Mouse (Mus musculus) CH12.LX (cell line): ENCODE measurements around the gene Thy1. TPM values are rescaled to one million over a fixed set of nuclear protein-coding genes. Genes with fewer than 3 reads are reported as not detected.

Experiments
- DNase-seq: peaks from one replicate; pipeline ENCODE4 v3.0.0-alpha.2; 2013; ENCODE audit errors: extremely low read depth
- H3K27ac ChIP-seq: 2 replicates; pipeline ENCODE4 v1.5.1; 2012; ENCODE audit warnings: low read depth, mild to moderate bottlenecking, control low read depth, moderate library complexity; ENCODE audit not compliant: insufficient read depth
- H3K27me3 ChIP-seq: replicated peaks from 2 replicates; pipeline ENCODE3; 2012; ENCODE audit warnings: inconsistent platforms
- H3K36me3 ChIP-seq, 2 experiments: replicated peaks in 1 of 2; 2 replicates each; pipeline versions ENCODE3 to v1.6.1; 2012; ENCODE audit warnings: inconsistent platforms in 1 of 2, low read length in 1 of 2, mild to moderate bottlenecking in 1 of 2, mixed read lengths in 1 of 2, moderate library complexity in 1 of 2; ENCODE audit not compliant: control insufficient read depth in 1 of 2, insufficient read depth in 1 of 2
- H3K4me1 ChIP-seq, 2 experiments: 2 replicates each; pipeline ENCODE4 v1.6.1; 2012; ENCODE audit warnings: inconsistent platforms in 1 of 2, moderate library complexity in 1 of 2; ENCODE audit not compliant: insufficient read depth in 2 of 2, control insufficient read depth in 1 of 2
- H3K4me2 ChIP-seq: 2 replicates; pipeline ENCODE4 v1.6.1; 2012; ENCODE audit warnings: low read depth, mild to moderate bottlenecking, control low read depth; ENCODE audit not compliant: poor library complexity, insufficient read depth, severe bottlenecking
- H3K4me3 ChIP-seq, 3 experiments: fragments of 150-350 bp in 1 of 3; sonication (generic) in 1 of 3; replicated peaks in 1 of 3; 2 replicates each; pipeline versions ENCODE3 to v1.5.1; 2011 to 2012; ENCODE audit warnings: low read depth in 2 of 3, low read length in 2 of 3, mild to moderate bottlenecking in 2 of 3, moderate library complexity in 2 of 3, control low read depth in 1 of 3, improper control_type of control experiment in 1 of 3, inconsistent platforms in 1 of 3, mixed read lengths in 1 of 3; ENCODE audit not compliant: poor library complexity in 1 of 3
- H3K79me2 ChIP-seq: replicated peaks from 2 replicates; pipeline ENCODE4 v1.6.1; 2012; ENCODE audit warnings: mild to moderate bottlenecking, moderate library complexity; ENCODE audit not compliant: control insufficient read depth, poor library complexity, insufficient read depth, severe bottlenecking; ENCODE audit errors: extremely low read depth
- H3K9ac ChIP-seq: 2 replicates; pipeline ENCODE4 v1.6.1; 2012; ENCODE audit warnings: low read depth, mild to moderate bottlenecking, control low read depth, moderate library complexity; ENCODE audit not compliant: insufficient read depth
- H3K9me3 ChIP-seq: replicated peaks from 2 replicates; pipeline ENCODE3; 2012; ENCODE audit warnings: low read length, inconsistent platforms, mixed read lengths
- BHLHE40 ChIP-seq: IDR thresholded peaks from 2 replicates; pipeline ENCODE4 v1.6.1; 2011; ENCODE audit warnings: mild to moderate bottlenecking, low read depth, low read length, improper control_type of control experiment
- CHD1 ChIP-seq: IDR thresholded peaks from 2 replicates; pipeline ENCODE4 v1.6.1; 2012; ENCODE audit warnings: low read depth, low read length, improper control_type of control experiment, inconsistent platforms
- CHD2 ChIP-seq: IDR thresholded peaks from 2 replicates; pipeline ENCODE4 v1.6.1; 2011; ENCODE audit warnings: low read length, improper control_type of control experiment
- CTCF ChIP-seq, 2 experiments: IDR thresholded peaks in 1 of 2; conservative IDR thresholded peaks in 1 of 2; 2 replicates each; pipeline ENCODE4 v1.5.1; 2011 to 2012; ENCODE audit warnings: low read depth in 2 of 2, low read length in 2 of 2, improper control_type of control experiment in 1 of 2, inconsistent platforms in 1 of 2, mild to moderate bottlenecking in 1 of 2, moderate library complexity in 1 of 2
- ELF1 ChIP-seq: IDR thresholded peaks from 2 replicates; pipeline ENCODE4 v1.6.1; 2014; ENCODE audit warnings: low read depth, mild to moderate bottlenecking, inconsistent platforms, low read length, improper control_type of control experiment
- EP300 ChIP-seq: IDR thresholded peaks from 2 replicates; pipeline ENCODE4 v1.6.1; 2011; ENCODE audit warnings: low read length, improper control_type of control experiment
- HCFC1 ChIP-seq: IDR thresholded peaks from 2 replicates; pipeline ENCODE4 v1.6.1; 2012; ENCODE audit warnings: low read depth, mild to moderate bottlenecking, inconsistent platforms, low read length, improper control_type of control experiment
- IRF4 ChIP-seq: IDR thresholded peaks from 2 replicates; pipeline ENCODE4 v1.6.1; 2014; ENCODE audit warnings: low read depth, mild to moderate bottlenecking, inconsistent platforms, low read length, improper control_type of control experiment
- KAT2A ChIP-seq: IDR thresholded peaks from 2 replicates; pipeline ENCODE4 v1.6.1; 2012; ENCODE audit warnings: low read length, improper control_type of control experiment, inconsistent platforms; ENCODE audit not compliant: insufficient replicate concordance
- MAX ChIP-seq: IDR thresholded peaks from 2 replicates; pipeline ENCODE4 v1.6.1; 2011; ENCODE audit warnings: low read length, improper control_type of control experiment
- MEF2A ChIP-seq: IDR thresholded peaks from 2 replicates; pipeline ENCODE4 v1.6.1; 2014; ENCODE audit warnings: low read depth, mild to moderate bottlenecking, inconsistent platforms, low read length, improper control_type of control experiment, borderline replicate concordance
- NELFE ChIP-seq: IDR thresholded peaks from 2 replicates; pipeline ENCODE4 v1.6.1; 2011; ENCODE audit warnings: low read depth, low read length, improper control_type of control experiment
- NRF1 ChIP-seq: IDR thresholded peaks from 2 replicates; pipeline ENCODE4 v1.6.1; 2014; ENCODE audit warnings: low read depth, mild to moderate bottlenecking, inconsistent platforms, low read length, improper control_type of control experiment, moderate library complexity
- PAX5 ChIP-seq: IDR thresholded peaks from 2 replicates; pipeline ENCODE4 v1.6.1; 2012; ENCODE audit warnings: low read length, inconsistent platforms, mixed read lengths
- POLR2A ChIP-seq: IDR thresholded peaks from 2 replicates; pipeline ENCODE4 v1.6.1; 2011; ENCODE audit warnings: low read depth, mild to moderate bottlenecking, improper control_type of control experiment, low read length
- POLR2AphosphoS2 ChIP-seq: IDR thresholded peaks from 2 replicates; pipeline ENCODE4 v1.6.1; 2011; ENCODE audit warnings: low read depth, low read length, improper control_type of control experiment
- RAD21 ChIP-seq: IDR thresholded peaks from 2 replicates; pipeline ENCODE4 v1.6.1; 2011; ENCODE audit warnings: low read depth, mild to moderate bottlenecking, low read length, improper control_type of control experiment, moderate library complexity
- RCOR1 ChIP-seq: conservative IDR thresholded peaks from 2 replicates; pipeline ENCODE4 v1.6.1; 2012; ENCODE audit warnings: low read depth, mild to moderate bottlenecking, inconsistent platforms, low read length, improper control_type of control experiment
- SIN3A ChIP-seq: IDR thresholded peaks from 2 replicates; pipeline ENCODE4 v1.6.1; 2012; ENCODE audit warnings: low read length, improper control_type of control experiment, inconsistent platforms
- TBP ChIP-seq: conservative IDR thresholded peaks from 2 replicates; pipeline ENCODE4 v1.6.1; 2011; ENCODE audit warnings: low read depth, low read length, improper control_type of control experiment
- USF1 ChIP-seq: IDR thresholded peaks from 2 replicates; pipeline ENCODE4 v1.6.1; 2014; ENCODE audit warnings: low read depth, mild to moderate bottlenecking, inconsistent platforms, low read length, improper control_type of control experiment
- ZC3H11A ChIP-seq: IDR thresholded peaks from 2 replicates; pipeline ENCODE4 v1.6.1; 2012; ENCODE audit warnings: low read depth, mild to moderate bottlenecking, inconsistent platforms, low read length, improper control_type of control experiment
- ZMIZ1 ChIP-seq: IDR thresholded peaks from 2 replicates; pipeline ENCODE4 v1.6.1; 2012; ENCODE audit warnings: low read depth, mild to moderate bottlenecking, inconsistent platforms, low read length, improper control_type of control experiment
- ZNF384 ChIP-seq: IDR thresholded peaks from 2 replicates; pipeline ENCODE4 v1.6.1; 2012; ENCODE audit warnings: low read depth, low read length, improper control_type of control experiment, inconsistent platforms
- dilution Hi-C: fragments of 300-500 bp; cut with MboI; formaldehyde crosslinking; loops from 2 replicates; pipeline ENCODE4 v1.14.3; 2020; ENCODE audit warnings: low sequenced_read_pairs; ENCODE audit not compliant: extremely low pct_unique_long_range_greater_than_20kb, extremely low pct_ligation_motif_present
- in situ Hi-C: fragments of 300-500 bp; cut with MboI; formaldehyde crosslinking; loops from 3 replicates; pipeline ENCODE4 v1.14.3; 2019; ENCODE audit warnings: low sequenced_read_pairs, low pct_ligation_motif_present, low pct_unique_long_range_greater_than_20kb, mixed read lengths
- polyA plus RNA-seq: library from polyadenylated mRNA; unstranded; fragments of >175 nt; gene quantifications from 2 replicates; pipeline ENCODE4 v1.2.1, GENCODE M21; 2012; ENCODE audit warnings: low read depth; ENCODE audit not compliant: insufficient read length
- total RNA-seq, 2 experiments: library from RNA; depleted of rRNA; stranded (reverse); fragments of 300-350 nt in 1 of 2; fragments of >200 nt in 1 of 2; gene quantifications; 2 replicates each; pipeline ENCODE4 v1.2.3; 2012 to 2014

Gene Thy1
- total and polyA plus RNA-seq, 3 experiments, result not detected

DNA sequence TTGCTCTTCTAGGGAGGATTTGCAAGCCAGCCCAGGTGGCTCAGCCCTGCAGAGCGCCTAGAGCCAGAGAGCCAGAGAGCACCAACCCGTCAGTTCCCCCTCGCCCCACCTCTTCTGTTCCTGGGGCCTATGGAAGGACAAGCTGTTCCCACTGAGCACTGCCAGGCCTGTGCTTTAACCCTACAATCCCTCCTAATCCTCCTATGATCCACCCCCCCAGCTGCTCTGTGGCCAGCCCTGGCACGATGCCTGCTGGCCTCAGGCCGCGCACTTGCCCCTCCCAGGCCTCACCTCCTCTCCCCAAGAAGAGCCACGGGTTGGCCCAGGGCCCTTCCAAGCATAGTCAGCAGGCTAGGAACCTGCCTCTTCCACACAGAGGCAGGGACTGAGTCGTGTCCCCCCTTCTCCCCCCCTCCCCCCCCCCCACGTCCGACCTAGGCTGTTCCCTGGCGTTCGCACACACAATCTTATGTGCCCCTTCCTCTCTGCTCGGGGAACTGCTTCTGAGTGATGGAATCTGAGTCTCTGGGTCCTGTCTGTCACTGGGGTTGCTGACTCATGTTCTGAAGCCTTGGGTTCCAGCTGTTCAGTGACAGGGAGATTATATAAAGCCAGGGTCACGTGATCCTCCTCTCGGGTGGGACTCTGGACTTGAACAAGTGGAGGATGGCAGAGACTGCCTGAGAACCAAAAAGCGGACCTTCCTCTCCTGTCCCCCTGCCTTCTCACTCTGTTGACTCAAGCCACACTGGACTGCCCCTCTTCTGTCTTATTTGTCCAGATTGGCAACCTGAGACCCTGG lies 36.0 kb downstream of the Thy1 start:
- H3K4me2 ChIP-seq, result no peak overlapping the region
- in situ Hi-C loops, result no loop called here

GRCm38 (mm10) chr9:44079997-44080780 lies 37.0 kb downstream of the Thy1 start:
- Histone ChIP-seq H3K27me3 (peaks cover 64% of the 10 kb centered on the region), H3K36me3 (no peaks in the 10 kb centered on the region)
- dilution Hi-C loops, result no loop called here

More for the DNA sequence above, 36.0 kb downstream of the Thy1 start:
- no peak for DNase-seq
- H3K27me3 ChIP-seq, result peaks cover 64% of the 10 kb centered on the region
- H3K36me3 ChIP-seq, result no peaks in the 10 kb centered on the region
- H3K9me3 ChIP-seq, result no peaks in the 10 kb centered on the region
- no peak overlapping the region for H3K4me3 ChIP-seq
- dilution Hi-C loops, result no loop called here
- no peak for TF ChIP-seq MAX
- TF ChIP-seq POLR2AphosphoS2, result no peak
- no peak for TF ChIP-seq MEF2A
- no peak for TF ChIP-seq IRF4
- no peak for TF ChIP-seq NRF1
- TF ChIP-seq RCOR1, result no peak
- no peak for TF ChIP-seq CHD2
- no peak for TF ChIP-seq ZNF384
- TF ChIP-seq SIN3A, result no peak
- TF ChIP-seq ELF1, result no peak
- TF ChIP-seq KAT2A, result no peak
- no peak for TF ChIP-seq PAX5
- TF ChIP-seq EP300, result no peak
- H3K9ac ChIP-seq, result no peak overlapping the region
- no peak overlapping the region for H3K27ac ChIP-seq
- no peaks in the 10 kb centered on the region for H3K79me2 ChIP-seq
- H3K4me1 ChIP-seq, result peaks cover 2 to 17% of the 10 kb centered on the region in 2 experiments; a peak in 3 of 4 replicates

More at GRCm38 (mm10) chr9:44079997-44080780, 37.0 kb downstream of the Thy1 start:
- no peak for TF ChIP-seq MEF2A
- no peak for TF ChIP-seq CTCF (conservative IDR thresholded peaks at IDR 0.05 in 1 of 2, IDR thresholded peaks at IDR 0.05 in 1 of 2; ENCODE audit: low read depth in 2 of 2, low read length in 2 of 2)
- TF ChIP-seq HCFC1, result no peak
- TF ChIP-seq USF1, result no peak
- no peak for TF ChIP-seq RAD21
- no peak for TF ChIP-seq POLR2A
- TF ChIP-seq BHLHE40, result no peak
- no peak for TF ChIP-seq POLR2AphosphoS2
- no peak for TF ChIP-seq CHD1
- TF ChIP-seq IRF4, result no peak
- no peak for TF ChIP-seq CHD2
- no peak for TF ChIP-seq NELFE
- TF ChIP-seq NRF1, result no peak
- no peak for TF ChIP-seq ZC3H11A
- no peak for TF ChIP-seq TBP
- no peak for TF ChIP-seq ZMIZ1
- in situ Hi-C loops, result no loop called here
- Histone ChIP-seq H3K4me2 (no peak overlapping the region), H3K4me3 (no peak overlapping the region), H3K4me1 (peaks cover 2 to 25% of the 10 kb centered on the region in 2 experiments; a peak in 3 of 4 replicates), H3K9ac (no peak overlapping the region), H3K27ac (no peak overlapping the region), H3K79me2 (no peaks in the 10 kb centered on the region), H3K9me3 (no peaks in the 10 kb centered on the region)
- DNase-seq, result no peak
